Mouse (Mus musculus): Measurements from ENCODE around the gene Dnase1.
A peak's percentile ranks its signal among the peaks of the same experiment; 100 is the strongest.
"Not testable (repeated sequence)": the region's sequence is repeated elsewhere in the genome, so short reads cannot be mapped to it uniquely, and the experiment has no call there.

The Dnase1 gene

GRCm38 (mm10) chr16:4036807-4037206 is at the start of gene Dnase1:
Gene Dnase1 (plus strand): TSS chr16:4036942.
- DNase-seq (ENCODE audit: low read depth), result no peak

GRCm38 (mm10) chr16:3988410-3988809 is 48.3 kb upstream of the Dnase1 start:
- DNase-seq (ENCODE audit: low read depth), result no peak

GRCm38 (mm10) chr16:4003489-4004398 is 33.0 kb upstream of the Dnase1 start, which contains the start of gene Slx4:
Gene Slx4 (minus strand): TSS chr16:4003770.
- peak; percentile 95 for DNase-seq (ENCODE audit: low read depth)

GRCm38 (mm10) chr16:4012882-4013570 is 23.7 kb upstream of the Dnase1 start:
- no peak for DNase-seq (ENCODE audit: low read depth)

- DNase-seq (ENCODE audit: low read depth), result no peak
Measured at GRCm38 (mm10) chr16:4014040-4014668, 22.6 kb upstream of the Dnase1 start.

- not testable (repeated sequence) for DNase-seq (ENCODE audit: low read depth)
Measured at GRCm38 (mm10) chr16:4016786-4017185, 20.0 kb upstream of the Dnase1 start.

GRCm38 (mm10) chr16:4017466-4017865 is 19.3 kb upstream of the Dnase1 start:
- not testable (repeated sequence) for DNase-seq (ENCODE audit: low read depth)

GRCm38 (mm10) chr16:4021241-4021640 is 15.5 kb upstream of the Dnase1 start:
- no peak for DNase-seq (ENCODE audit: low read depth)

GRCm38 (mm10) chr16:4022719-4023118 is 14.0 kb upstream of the Dnase1 start:
- no peak for DNase-seq (ENCODE audit: low read depth)

GRCm38 (mm10) chr16:4026672-4027071 is 10.1 kb upstream of the Dnase1 start:
- no peak for DNase-seq (ENCODE audit: low read depth)

- DNase-seq (ENCODE audit: low read depth), result no peak
Measured at GRCm38 (mm10) chr16:4027211-4027610, 9.5 kb upstream of the Dnase1 start.

GRCm38 (mm10) chr16:4029371-4029841 is 7.3 kb upstream of the Dnase1 start:
- DNase-seq (ENCODE audit: low read depth), result no peak

GRCm38 (mm10) chr16:4030501-4030900 is 6.2 kb upstream of the Dnase1 start:
- DNase-seq (ENCODE audit: low read depth), result no peak

GRCm38 (mm10) chr16:4031441-4032274 is 5.1 kb upstream of the Dnase1 start:
- no peak for DNase-seq (ENCODE audit: low read depth)

- no peak for DNase-seq (ENCODE audit: low read depth)
Measured at GRCm38 (mm10) chr16:4032341-4032748, 4.4 kb upstream of the Dnase1 start.

GRCm38 (mm10) chr16:4033971-4034370 is 2.8 kb upstream of the Dnase1 start:
- DNase-seq (ENCODE audit: low read depth), result no peak

GRCm38 (mm10) chr16:4034476-4034875 is 2.3 kb upstream of the Dnase1 start:
- DNase-seq (ENCODE audit: low read depth), result no peak

GRCm38 (mm10) chr16:4035575-4035974 is 1.2 kb upstream of the Dnase1 start:
- DNase-seq (ENCODE audit: low read depth), result no peak

GRCm38 (mm10) chr16:4037690-4038089 is 948 bp downstream of the Dnase1 start:
- no peak for DNase-seq (ENCODE audit: low read depth)

GRCm38 (mm10) chr16:4040206-4040605 is 3.5 kb downstream of the Dnase1 start:
- DNase-seq (ENCODE audit: low read depth), result no peak

GRCm38 (mm10) chr16:4041646-4042045 is 4.9 kb downstream of the Dnase1 start:
- DNase-seq (ENCODE audit: low read depth), result no peak

GRCm38 (mm10) chr16:4044093-4044492 is 7.4 kb downstream of the Dnase1 start:
- DNase-seq (ENCODE audit: low read depth), result no peak

Measured in fibroblast of lung, adult 2 months (primary cell).